Mouse (Mus musculus): ENCODE measurements around the gene Tenm2. TPM values are rescaled to one million over a fixed set of nuclear protein-coding genes. Genes with fewer than 3 reads are reported as not detected.

Gene Tenm2
- total and polyA plus RNA-seq, 2 experiments from 2014 or later = 41.8 to 91.3 TPM

GRCm38 (mm10) chr11:36204381-36204780 lies 1031.4 kb downstream of the Tenm2 start:
- 0 out of 2 replicates have a peak, but pooled peaks cover 2% of the 10 kb centered on the region for H3K36me3 ChIP-seq (ENCODE audit: insufficient read depth)
- 69% methylated on average over 6 of the region's 6 CpGs for WGBS
- no peaks in the 10 kb centered on the region for H3K27me3 ChIP-seq (ENCODE audit: insufficient read depth, low read length)
- no peak for DNase-seq
- TF ChIP-seq CTCF (IDR thresholded peaks at IDR 0.05; ENCODE audit: low read depth) = no peak
- H3K9ac ChIP-seq = no peak overlapping the region
- no peak overlapping the region for H3K27ac ChIP-seq (ENCODE audit: low read depth, low read length)
- no peak for ATAC-seq
- no peaks in the 10 kb centered on the region for H3K4me1 ChIP-seq (ENCODE audit: insufficient read depth)
- H3K4me3 ChIP-seq (ENCODE audit: low read depth, low read length) = no peak overlapping the region
- H3K9me3 ChIP-seq (ENCODE audit: low read length) = no peaks in the 10 kb centered on the region
- no peak overlapping the region for H3K4me2 ChIP-seq (ENCODE audit: low read depth)

- ATAC-seq = no peak
Measured at GRCm38 (mm10) chr11:36203896-36204295, 1031.9 kb downstream of the Tenm2 start.

GRCm38 (mm10) chr11:36194348-36194747 lies 1041.4 kb downstream of the Tenm2 start:
- no peak overlapping the region for H3K9ac ChIP-seq
- no peak overlapping the region for H3K4me3 ChIP-seq (ENCODE audit: low read depth, low read length)
- TF ChIP-seq CTCF (IDR thresholded peaks at IDR 0.05; ENCODE audit: low read depth) = no peak
- H3K4me1 ChIP-seq (ENCODE audit: insufficient read depth) = no peaks in the 10 kb centered on the region
- 33% methylated on average over 2 of the region's 2 CpGs for WGBS
- ATAC-seq = no peak
- H3K9me3 ChIP-seq (ENCODE audit: low read length) = no peaks in the 10 kb centered on the region
- no peaks in the 10 kb centered on the region for H3K27me3 ChIP-seq (ENCODE audit: insufficient read depth, low read length)
- no peak overlapping the region for H3K4me2 ChIP-seq (ENCODE audit: low read depth)
- DNase-seq = no peak
- no peak overlapping the region for H3K27ac ChIP-seq (ENCODE audit: low read depth, low read length)
- no peaks in the 10 kb centered on the region for H3K36me3 ChIP-seq (ENCODE audit: insufficient read depth)

More at GRCm38 (mm10) chr11:36203896-36204295, 1031.9 kb downstream of the Tenm2 start:
- Histone ChIP-seq H3K27me3 (ENCODE audit: insufficient read depth, low read length) (no peaks in the 10 kb centered on the region), H3K9me3 (ENCODE audit: low read length) (no peaks in the 10 kb centered on the region), H3K4me3 (ENCODE audit: low read depth, low read length) (no peak overlapping the region), H3K27ac (ENCODE audit: low read depth, low read length) (no peak overlapping the region), H3K4me2 (ENCODE audit: low read depth) (no peak overlapping the region), H3K36me3 (ENCODE audit: insufficient read depth) (0 out of 2 replicates have a peak, but pooled peaks cover 2% of the 10 kb centered on the region), H3K9ac (no peak overlapping the region), H3K4me1 (ENCODE audit: insufficient read depth) (no peaks in the 10 kb centered on the region)
- TF ChIP-seq CTCF (IDR thresholded peaks at IDR 0.05; ENCODE audit: low read depth) = no peak
- no peak for DNase-seq
- WGBS = 71% methylated on average over 1 of the region's 1 CpGs

GRCm38 (mm10) chr11:36176106-36176505 lies 1059.7 kb downstream of the Tenm2 start:
- TF ChIP-seq CTCF (IDR thresholded peaks at IDR 0.05; ENCODE audit: low read depth) = no peak; the same call in 1 of the 2 replicates
- Histone ChIP-seq H3K4me3 (ENCODE audit: low read depth, low read length) (no peak overlapping the region), H3K9ac (no peak overlapping the region), H3K9me3 (ENCODE audit: low read length) (no peaks in the 10 kb centered on the region), H3K36me3 (ENCODE audit: insufficient read depth) (0 out of 2 replicates have a peak, but pooled peaks cover 3% of the 10 kb centered on the region), H3K4me2 (ENCODE audit: low read depth) (no peak overlapping the region), H3K27me3 (ENCODE audit: insufficient read depth, low read length) (no peaks in the 10 kb centered on the region), H3K27ac (ENCODE audit: low read depth, low read length) (no peak overlapping the region), H3K4me1 (ENCODE audit: insufficient read depth) (no peaks in the 10 kb centered on the region)
- 54% methylated on average over 7 of the region's 7 CpGs for WGBS
- DNase-seq (peak; percentile 46), ATAC-seq (peak; percentile 74)

- Histone ChIP-seq H3K9me3 (ENCODE audit: low read length) (no peaks in the 10 kb centered on the region), H3K4me1 (ENCODE audit: insufficient read depth) (no peaks in the 10 kb centered on the region), H3K36me3 (ENCODE audit: insufficient read depth) (peaks cover 4% of the 10 kb centered on the region; the same call in 1 of the 2 replicates), H3K27me3 (ENCODE audit: insufficient read depth, low read length) (no peaks in the 10 kb centered on the region), H3K4me3 (ENCODE audit: low read depth, low read length) (no peak overlapping the region), H3K27ac (ENCODE audit: low read depth, low read length) (no peak overlapping the region), H3K4me2 (ENCODE audit: low read depth) (no peak overlapping the region), H3K9ac (no peak overlapping the region)
- DNase-seq = no peak
- TF ChIP-seq CTCF (IDR thresholded peaks at IDR 0.05; ENCODE audit: low read depth) = no peak
- no peak for ATAC-seq
- whole genome bisulfite sequencing = 84% methylated on average over 11 of the region's 11 CpGs
Measured at GRCm38 (mm10) chr11:36173076-36173690, 1062.6 kb downstream of the Tenm2 start.

- ATAC-seq (no peak), DNase-seq (no peak)
- no peak overlapping the region for H3K4me3 ChIP-seq (ENCODE audit: low read depth, low read length)
- TF ChIP-seq CTCF (IDR thresholded peaks at IDR 0.05; ENCODE audit: low read depth) = no peak
- H3K9ac ChIP-seq = no peak overlapping the region
- H3K9me3 ChIP-seq (ENCODE audit: low read length) = no peaks in the 10 kb centered on the region
- H3K36me3 ChIP-seq (ENCODE audit: insufficient read depth) = peaks cover 4% of the 10 kb centered on the region; the same call in 1 of the 2 replicates
- 64% methylated on average over 6 of the region's 6 CpGs for WGBS
- no peak overlapping the region for H3K4me2 ChIP-seq (ENCODE audit: low read depth)
- H3K27me3 ChIP-seq (ENCODE audit: insufficient read depth, low read length) = no peaks in the 10 kb centered on the region
- H3K4me1 ChIP-seq (ENCODE audit: insufficient read depth) = no peaks in the 10 kb centered on the region
- no peak overlapping the region for H3K27ac ChIP-seq (ENCODE audit: low read depth, low read length)
Measured at GRCm38 (mm10) chr11:36172520-36172919, 1063.2 kb downstream of the Tenm2 start.

GRCm38 (mm10) chr11:36171991-36172390 lies 1063.8 kb downstream of the Tenm2 start:
- Histone ChIP-seq H3K27me3 (ENCODE audit: insufficient read depth, low read length) (no peaks in the 10 kb centered on the region), H3K27ac (ENCODE audit: low read depth, low read length) (no peak overlapping the region), H3K4me2 (ENCODE audit: low read depth) (no peak overlapping the region), H3K4me3 (ENCODE audit: low read depth, low read length) (no peak overlapping the region), H3K36me3 (ENCODE audit: insufficient read depth) (peaks cover 4% of the 10 kb centered on the region; the same call in 1 of the 2 replicates), H3K4me1 (ENCODE audit: insufficient read depth) (no peaks in the 10 kb centered on the region), H3K9ac (no peak overlapping the region), H3K9me3 (ENCODE audit: low read length) (no peaks in the 10 kb centered on the region)
- 92% methylated on average over 7 of the region's 7 CpGs for WGBS
- ATAC-seq = no peak
- no peak for TF ChIP-seq CTCF (IDR thresholded peaks at IDR 0.05; ENCODE audit: low read depth)
- no peak for DNase-seq
